Mouse (Mus musculus) embryonic fibroblast, embryonic 13.5 days (primary cell): ENCODE data around the gene Rsu1. TPM values are rescaled to one million over a fixed set of nuclear protein-coding genes. Genes with fewer than 3 reads are reported as not detected.

Experiments used
- H3K27ac ChIP-seq: 2 replicates; pipeline ENCODE4 v1.5.1; 2012; ENCODE audit warnings: low read length, control low read depth, inconsistent platforms; ENCODE audit not compliant: insufficient read depth
- H3K4me1 ChIP-seq: 2 replicates; pipeline ENCODE4 v1.6.1; 2011; ENCODE audit warnings: low read length; ENCODE audit not compliant: control insufficient read depth, insufficient read depth
- H3K4me3 ChIP-seq: 2 replicates; pipeline ENCODE4 v1.5.1; 2011; ENCODE audit warnings: mild to moderate bottlenecking, control low read depth, low read length; ENCODE audit not compliant: insufficient read depth
- CTCF ChIP-seq: IDR thresholded peaks from 2 replicates; pipeline ENCODE4 v1.5.1; 2011; ENCODE audit warnings: mild to moderate bottlenecking, control low read depth, low read length, moderate library complexity, borderline replicate concordance; ENCODE audit not compliant: insufficient read depth
- POLR2A ChIP-seq: IDR thresholded peaks from 2 replicates; pipeline ENCODE4 v1.6.1; 2011; ENCODE audit warnings: low read depth, mild to moderate bottlenecking, control low read depth, low read length, moderate library complexity
- polyA plus RNA-seq: library from polyadenylated mRNA; stranded (reverse); fragments of >200 nt; gene quantifications from 2 replicates; pipeline ENCODE4 v1.2.4, GENCODE M21; 2011; ENCODE audit warnings: low read depth; ENCODE audit not compliant: missing spikeins, insufficient read length

The Rsu1 gene
- polyA plus RNA-seq, 1 experiment: 235 TPM

- TF ChIP-seq CTCF (no peak), POLR2A (no peak)
- Histone ChIP-seq H3K27ac (peak overlapping the region; percentile 84), H3K4me1 (peaks cover 10% of the 10 kb centered on the region), H3K4me3 (no peak overlapping the region)
Observed at GRCm38 (mm10) chr2:13038772-13039171, 232.4 kb downstream of the Rsu1 start.

Other genes with a start within 250 kb of the Rsu1 start
- gene Cubn, start 220.4 kb upstream of the Rsu1 start, polyA plus RNA-seq: 0.81 and 1.2 TPM in 2 replicates